Mouse (Mus musculus): Measurements from ENCODE around the gene Olfr772. TPM values are rescaled to one million over a fixed set of nuclear protein-coding genes. Genes with fewer than 3 reads are reported as not detected.

Olfr772 gene
- not detected in 2 replicates for total RNA-seq (2023)

DNA sequence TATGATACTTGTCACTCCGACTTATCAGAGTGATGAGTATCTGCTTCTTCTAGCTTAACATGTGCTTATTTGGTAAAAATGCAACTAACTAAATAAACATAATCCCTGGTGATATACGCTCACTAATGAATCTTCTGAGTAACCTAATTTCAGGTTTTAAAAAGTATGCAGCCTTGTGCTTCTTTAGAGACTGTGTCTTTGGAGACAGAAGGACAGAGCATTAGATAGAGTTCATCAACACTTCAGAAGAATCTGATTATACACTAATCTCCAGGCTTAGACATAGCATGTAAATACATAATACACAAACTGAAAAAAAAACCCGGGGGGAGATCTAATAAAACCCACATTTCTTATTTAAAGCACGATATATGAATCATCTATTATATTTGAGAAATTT lies at the start of gene Olfr772:
TSS of gene Olfr772 (minus strand) at position 101 of the 400 bp plus-strand sequence.

DNA sequence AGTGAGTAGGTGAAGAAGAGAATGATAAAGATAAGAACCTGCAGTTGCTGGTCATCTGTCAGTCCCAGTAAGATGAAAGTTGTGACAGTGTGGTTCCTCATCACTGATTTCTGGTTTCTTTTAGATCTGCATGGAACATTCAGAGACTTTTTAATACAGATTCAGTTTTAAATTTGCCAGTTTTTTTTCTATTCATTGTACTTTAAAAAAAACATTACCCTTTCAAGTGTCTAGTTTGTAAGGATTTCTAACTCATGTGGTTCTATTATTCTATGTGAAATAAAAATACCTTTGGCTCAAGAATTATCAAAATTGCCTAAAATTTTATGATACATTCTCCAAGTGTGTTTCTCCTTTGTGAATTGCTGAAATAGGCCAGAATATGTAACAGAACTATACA lies 9.6 kb upstream of the Olfr772 start, which contains the start of gene Olfr773:
TSS of gene Olfr773 (minus strand) at position 101 of the 400 bp plus-strand sequence.

DNA sequence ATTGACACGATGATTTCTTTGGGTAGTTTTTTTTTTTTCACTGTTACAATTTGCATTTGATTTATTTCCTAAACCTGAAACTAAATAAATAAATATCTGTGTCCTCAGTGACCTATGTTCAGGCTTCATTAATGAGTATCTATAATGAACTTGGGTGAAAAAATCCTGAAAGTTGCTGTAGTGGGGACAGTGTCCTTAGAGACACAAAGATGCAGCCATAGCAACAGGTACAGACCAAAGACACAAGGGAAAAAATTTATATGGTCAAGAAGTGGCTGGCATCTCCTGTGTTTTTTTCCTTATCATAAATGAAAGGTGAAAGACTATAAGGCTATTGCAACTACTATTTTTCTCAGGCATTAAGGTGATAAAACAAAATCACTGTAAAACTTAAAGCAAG lies 13.1 kb downstream of the Olfr772 start, which contains the start of gene Olfr771:
TSS of gene Olfr771 (minus strand) at position 101 of the 400 bp plus-strand sequence.

DNA sequence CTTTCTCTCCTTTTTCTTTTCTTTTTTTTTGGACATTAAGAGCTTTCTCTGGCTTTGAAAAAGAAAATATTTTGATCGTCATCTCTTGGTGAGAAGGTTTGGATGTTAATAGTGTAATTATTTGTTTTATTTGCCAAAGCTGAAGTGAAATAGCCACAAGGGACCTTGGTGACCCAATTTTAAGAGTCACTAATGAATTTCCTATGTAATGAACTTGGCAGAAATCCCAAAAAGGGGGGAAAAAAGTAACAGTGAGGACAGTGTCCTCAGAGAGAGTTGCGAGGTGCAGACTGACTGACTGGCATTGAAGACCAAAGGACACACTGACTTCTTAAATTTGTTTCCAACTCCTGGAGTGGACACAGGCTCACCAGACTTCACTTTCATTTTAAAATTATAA lies 38.8 kb downstream of the Olfr772 start, which contains the start of gene Olfr770:
TSS of gene Olfr770 (minus strand) at position 101 of the 400 bp plus-strand sequence.

Other genes with a start within 250 kb of the Olfr772 start
- gene Itga7, start 244.1 kb downstream of the Olfr772 start, total RNA-seq (2023): 0.13 TPM in 1 of 2 replicates, not detected in the other
- not detected in 2 replicates for gene Mettl7b, start 216.9 kb downstream of the Olfr772 start, total RNA-seq (2023)
- gene Olfr9, start 188.5 kb downstream of the Olfr772 start, total RNA-seq (2023): not detected in 2 replicates
- gene Olfr763, start 167.1 kb downstream of the Olfr772 start, total RNA-seq (2023): not detected in 2 replicates
- not detected in 2 replicates for gene Olfr764-ps1, start 138.0 kb downstream of the Olfr772 start, total RNA-seq (2023)
- gene Olfr765, start 127.9 kb downstream of the Olfr772 start, total RNA-seq (2023): not detected in 2 replicates
- gene Olfr766-ps1, start 108.9 kb downstream of the Olfr772 start, total RNA-seq (2023): not detected in 2 replicates
- 0.09 TPM in 1 of 2 replicates, not detected in the other for gene Olfr767, start 95.0 kb downstream of the Olfr772 start, total RNA-seq (2023)
- gene Olfr768, start 78.5 kb downstream of the Olfr772 start, total RNA-seq (2023): not detected in 2 replicates
- not detected in 2 replicates for gene Olfr769, start 60.1 kb downstream of the Olfr772 start, total RNA-seq (2023)
- gene Olfr770, start 38.9 kb downstream of the Olfr772 start, total RNA-seq (2023): not detected in 2 replicates
- not detected in 2 replicates for gene Olfr771, start 13.2 kb downstream of the Olfr772 start, total RNA-seq (2023)
- gene Olfr773, start 9.5 kb upstream of the Olfr772 start, total RNA-seq (2023): not detected in 2 replicates
- gene Olfr774, start 58.3 kb upstream of the Olfr772 start, total RNA-seq (2023): not detected in 2 replicates
- gene Olfr775, start 70.5 kb upstream of the Olfr772 start, total RNA-seq (2023): not detected in 2 replicates
- not detected in 2 replicates for gene Olfr776, start 81.2 kb upstream of the Olfr772 start, total RNA-seq (2023)
- gene Olfr777, start 93.6 kb upstream of the Olfr772 start, total RNA-seq (2023): not detected in 2 replicates
- gene Olfr780, start 140.2 kb upstream of the Olfr772 start, total RNA-seq (2023): not detected in 2 replicates
- not detected in 2 replicates for gene Olfr781, start 150.9 kb upstream of the Olfr772 start, total RNA-seq (2023)
- gene Olfr782, start 170.9 kb upstream of the Olfr772 start, total RNA-seq (2023): not detected in 2 replicates
- gene Olfr784, start 206.2 kb upstream of the Olfr772 start, total RNA-seq (2023): 0.28 TPM in 1 of 2 replicates, not detected in the other
- not detected in 2 replicates for gene Olfr785, start 227.5 kb upstream of the Olfr772 start, total RNA-seq (2023)
- gene Olfr786, start 249.4 kb upstream of the Olfr772 start, total RNA-seq (2023): not detected in 2 replicates

Measured in neutrophil, adult 65 days (primary cell).